Mouse (Mus musculus) G1E (cell line): Measurements from ENCODE around the gene Trib3.

ENCODE experiments used
- CTCF ChIP-seq: IDR thresholded peaks from 2 replicates; pipeline ENCODE4 v1.5.1; 2012; ENCODE audit warnings: low read depth, low read length, inconsistent platforms, mixed read lengths
- TAL1 ChIP-seq: conservative IDR thresholded peaks from 2 replicates; pipeline ENCODE4 v1.6.1; 2012; ENCODE audit warnings: low read depth, low read length, inconsistent platforms, mixed read lengths

DNA sequence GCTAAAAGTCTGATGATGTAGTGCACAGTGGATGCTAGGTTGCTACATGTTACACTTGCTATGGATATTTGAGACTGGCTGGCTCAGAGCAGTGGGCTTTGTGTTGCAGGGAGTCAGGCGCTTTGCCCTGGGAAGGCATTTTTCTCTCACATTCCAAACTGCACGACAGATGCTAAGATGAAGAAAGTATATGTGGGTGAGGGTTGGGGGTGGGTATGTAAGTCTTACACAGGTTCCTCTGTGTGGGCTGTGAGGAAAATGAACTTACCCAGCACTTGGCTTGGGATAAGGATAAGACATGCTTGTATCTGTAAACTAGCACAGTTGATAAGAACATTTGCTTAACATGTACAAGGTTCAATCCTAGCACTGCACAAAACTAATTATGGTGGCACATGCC is 41.0 kb downstream of the Trib3 start:
- TF ChIP-seq CTCF, result no peak
- no peak for TF ChIP-seq TAL1
